ENCODE assay signal across 7 mouse cellular contexts in the genomic region with DNA sequence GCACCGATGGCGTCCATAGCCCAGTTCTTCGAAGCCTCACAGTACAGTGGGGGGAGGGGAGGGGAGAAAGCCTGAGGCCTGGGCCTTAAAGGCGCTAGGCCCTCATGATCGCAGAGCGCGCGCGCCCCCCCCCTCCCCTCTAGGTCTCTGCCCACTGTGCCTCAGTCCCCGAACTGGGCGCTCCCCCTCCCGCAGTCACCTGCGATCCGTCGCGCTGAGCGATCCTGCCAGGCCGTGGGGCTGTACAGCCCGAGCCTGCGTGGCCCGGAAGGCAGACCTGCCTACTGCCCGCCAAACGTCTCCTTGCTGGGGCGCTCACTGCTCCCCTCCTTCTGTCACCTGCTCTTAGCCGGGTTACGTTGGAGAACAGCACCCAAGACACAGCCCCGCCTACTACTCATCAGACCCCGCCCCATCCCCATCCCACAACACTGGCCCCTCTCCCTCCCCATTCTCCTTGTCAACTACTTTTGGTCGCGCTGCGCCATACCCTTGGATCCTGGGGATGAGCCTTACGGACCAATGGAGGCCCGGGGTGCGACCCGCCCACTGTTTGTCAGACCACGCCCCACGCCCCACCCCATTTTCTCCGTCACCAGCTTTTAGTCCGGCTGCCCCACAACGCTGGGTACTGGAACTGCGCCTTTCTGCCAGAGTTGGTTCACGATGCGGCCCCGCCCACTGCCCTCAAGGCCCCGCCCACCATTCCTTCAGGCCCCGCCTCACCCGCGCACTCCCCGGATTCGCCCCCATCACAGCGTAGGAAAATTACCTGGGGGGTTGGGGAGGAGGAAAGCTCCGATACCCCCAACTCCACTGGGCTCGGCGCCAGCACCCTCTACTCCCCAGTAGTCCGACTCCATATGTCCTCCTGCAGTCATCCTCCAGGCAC. TPM values are rescaled to one million over a fixed set of nuclear protein-coding genes. Genes with fewer than 3 reads are reported as not detected.
DNase-seq lines count a peak whose midpoint lies in the region; ATAC-seq lines count a peak whose summit lies in the region.

No protein-coding gene starts in this region.

- peak overlapping the region; percentile 97 for H3K4me2 ChIP-seq in embryonic facial prominence, embryonic 11.5 days (ENCODE audit: low read depth, low read length)
- peak overlapping the region; percentile 96 for H3K4me2 ChIP-seq in limb, embryonic 11.5 days (ENCODE audit: low read depth, severe bottlenecking)
- H3K4me2 ChIP-seq in midbrain, embryonic 14.5 days (ENCODE audit: low read length): peak overlapping the region; percentile 82

- peak overlapping the region; percentile 63 for H3K4me3 ChIP-seq in embryonic facial prominence, embryonic 11.5 days (ENCODE audit: low read depth, low read length)
- peak overlapping the region; percentile 54 for H3K4me3 ChIP-seq in limb, embryonic 11.5 days (ENCODE audit: low read depth, low read length)
- H3K4me3 ChIP-seq in midbrain, embryonic 14.5 days (replicated peaks; ENCODE audit: low read depth, low read length): peak overlapping the region; percentile 76

- peak overlapping the region; percentile 72 for H3K9ac ChIP-seq in embryonic facial prominence, embryonic 11.5 days (replicated peaks; ENCODE audit: low read length)
- H3K9ac ChIP-seq in limb, embryonic 11.5 days (ENCODE audit: low read length): peak overlapping the region; percentile 51
- H3K9ac ChIP-seq in midbrain, embryonic 14.5 days (replicated peaks; ENCODE audit: low read length): peak overlapping the region; percentile 90

- peak; percentile 96 for DNase-seq in adrenal gland, postnatal 14 days
- DNase-seq in embryonic facial prominence, embryonic 11.5 days (ENCODE audit: low spot score): peak; percentile 95
- DNase-seq in kidney, adult 18-20 months: peak; percentile 96
- peak; percentile 93 for DNase-seq in limb, embryonic 11.5 days (ENCODE audit: low spot score)
- peak; percentile 97 for DNase-seq in midbrain, embryonic 14.5 days
- DNase-seq in spleen, adult 18-20 months: peak; percentile 84 to 93

- under 1% methylated on average over 49 of the region's 55 CpGs for WGBS in embryonic facial prominence, embryonic 11.5 days
- 1% methylated on average over 53 of the region's 55 CpGs for WGBS in limb, embryonic 11.5 days
- under 1% methylated on average over 51 of the region's 55 CpGs for WGBS in midbrain, embryonic 14.5 days

- H3K36me3 ChIP-seq in embryonic facial prominence, embryonic 11.5 days (replicated peaks; ENCODE audit: control insufficient read depth, insufficient read depth, low read depth, low read length): no peaks in the 10 kb centered on the region; the same call in 1 of the 2 replicates
- H3K36me3 ChIP-seq in limb, embryonic 11.5 days (ENCODE audit: control insufficient read depth, insufficient read depth, low read length): no peaks in the 10 kb centered on the region
- H3K36me3 ChIP-seq in midbrain, embryonic 14.5 days (ENCODE audit: control insufficient read depth, insufficient read depth, low read length): peaks cover 35% of the 10 kb centered on the region

- peak; percentile 89 for ATAC-seq in embryonic facial prominence, embryonic 11.5 days (replicated peaks; ENCODE audit: insufficient number of reproducible peaks, low FRiP score, low TSS enrichment, low read depth)
- peak; percentile 71 for ATAC-seq in granulocyte monocyte progenitor cell, adult 5-6 weeks (replicated peaks; ENCODE audit: poor library complexity, severe bottlenecking)
- peak; percentile 88 for ATAC-seq in limb, embryonic 11.5 days (ENCODE audit: insufficient number of reproducible peaks, low FRiP score, low TSS enrichment, low read depth)
- ATAC-seq in midbrain, embryonic 14.5 days (ENCODE audit: low FRiP score, low TSS enrichment): peak; percentile 89

- H3K4me1 ChIP-seq in embryonic facial prominence, embryonic 11.5 days (ENCODE audit: control insufficient read depth, insufficient read depth, low read length): no peaks in the 10 kb centered on the region; the same call in none of the 2 replicates
- H3K4me1 ChIP-seq in limb, embryonic 11.5 days (ENCODE audit: control insufficient read depth, insufficient read depth, low read length): peaks cover 16% of the 10 kb centered on the region
- peaks cover 29% of the 10 kb centered on the region for H3K4me1 ChIP-seq in midbrain, embryonic 14.5 days (ENCODE audit: control insufficient read depth, insufficient read depth, low read length)

- peak overlapping the region; percentile 38; the same call in 1 of the 2 replicates for H3K27ac ChIP-seq in embryonic facial prominence, embryonic 11.5 days (replicated peaks; ENCODE audit: low read depth, low read length)
- no peak overlapping the region for H3K27ac ChIP-seq in limb, embryonic 11.5 days (replicated peaks; ENCODE audit: low read depth, low read length)
- H3K27ac ChIP-seq in midbrain, embryonic 14.5 days (replicated peaks; ENCODE audit: low read depth, low read length): peak overlapping the region; percentile 92

- no peaks in the 10 kb centered on the region for H3K9me3 ChIP-seq in embryonic facial prominence, embryonic 11.5 days (replicated peaks; ENCODE audit: control insufficient read depth, low read length)
- no peaks in the 10 kb centered on the region for H3K9me3 ChIP-seq in limb, embryonic 11.5 days (ENCODE audit: control insufficient read depth, low read length)
- no peaks in the 10 kb centered on the region for H3K9me3 ChIP-seq in midbrain, embryonic 14.5 days (ENCODE audit: control insufficient read depth, low read length)

- H3K27me3 ChIP-seq in embryonic facial prominence, embryonic 11.5 days (ENCODE audit: control insufficient read depth, insufficient read depth, low read length): peaks cover 41% of the 10 kb centered on the region
- H3K27me3 ChIP-seq in limb, embryonic 11.5 days (ENCODE audit: control insufficient read depth, insufficient read depth, low read length): peaks cover 50% of the 10 kb centered on the region
- H3K27me3 ChIP-seq in midbrain, embryonic 14.5 days (ENCODE audit: control insufficient read depth, insufficient read depth, low read length): peaks cover 31% of the 10 kb centered on the region

RNA-seq across cellular contexts. Expression of a gene that starts 0.5 kb away (rescaled TPM):
- 6.7 and 9.1 TPM in 2 replicates for total RNA-seq in adrenal gland, postnatal 14 days (2021)
- 24.0 and 25.1 TPM in 2 replicates for polyA plus RNA-seq in embryonic facial prominence, embryonic 11.5 days (2014; fragmentation: Nextera tagmentation; extraction: Ambion mirVana)
- total RNA-seq in granulocyte monocyte progenitor cell, adult 5-6 weeks (2014; fragmentation: Nextera tagmentation): 2.0 and 2.8 TPM in 2 replicates
- 0.26 and 2.1 TPM in 2 replicates for total RNA-seq in granulocyte monocyte progenitor cell, adult 5-6 weeks (2017)
- 10.4 and 12.2 TPM in 2 replicates for polyA plus RNA-seq in limb, embryonic 11.5 days (2014; fragmentation: Nextera tagmentation; extraction: Ambion mirVana)
- 102 and 106 TPM in 2 replicates for polyA plus RNA-seq in midbrain, embryonic 14.5 days (2014; fragmentation: Nextera tagmentation; extraction: Ambion mirVana)

RNA-seq across cellular contexts. Expression of a gene that starts 0.6 kb away (rescaled TPM):
- total RNA-seq in adrenal gland, postnatal 14 days (2021): 3.3 and 3.9 TPM in 2 replicates
- 1.5 and 1.9 TPM in 2 replicates for polyA plus RNA-seq in embryonic facial prominence, embryonic 11.5 days (2014; fragmentation: Nextera tagmentation; extraction: Ambion mirVana)
- not detected in 2 replicates for total RNA-seq in granulocyte monocyte progenitor cell, adult 5-6 weeks (2014; fragmentation: Nextera tagmentation)
- not detected in 2 replicates for total RNA-seq in granulocyte monocyte progenitor cell, adult 5-6 weeks (2017)
- 0.58 and 1.0 TPM in 2 replicates for polyA plus RNA-seq in limb, embryonic 11.5 days (2014; fragmentation: Nextera tagmentation; extraction: Ambion mirVana)
- polyA plus RNA-seq in midbrain, embryonic 14.5 days (2014; fragmentation: Nextera tagmentation; extraction: Ambion mirVana): 3.2 and 4.0 TPM in 2 replicates

RNA-seq across cellular contexts. Expression of a gene that starts 7.8 kb away (rescaled TPM):
- 30.7 and 31.0 TPM in 2 replicates for total RNA-seq in adrenal gland, postnatal 14 days (2021)
- polyA plus RNA-seq in embryonic facial prominence, embryonic 11.5 days (2014; fragmentation: Nextera tagmentation; extraction: Ambion mirVana): 9.8 and 11.3 TPM in 2 replicates
- 19.1 and 33.4 TPM in 2 replicates for total RNA-seq in granulocyte monocyte progenitor cell, adult 5-6 weeks (2014; fragmentation: Nextera tagmentation)
- total RNA-seq in granulocyte monocyte progenitor cell, adult 5-6 weeks (2017): 5.6 and 13.8 TPM in 2 replicates
- polyA plus RNA-seq in limb, embryonic 11.5 days (2014; fragmentation: Nextera tagmentation; extraction: Ambion mirVana): 11.0 and 11.5 TPM in 2 replicates
- 18.7 and 22.8 TPM in 2 replicates for polyA plus RNA-seq in midbrain, embryonic 14.5 days (2014; fragmentation: Nextera tagmentation; extraction: Ambion mirVana)

RNA-seq across cellular contexts. Expression of a gene that starts 29.3 kb away (rescaled TPM):
- 0.11 and 0.38 TPM in 2 replicates for total RNA-seq in adrenal gland, postnatal 14 days (2021)
- 1.2 and 2.2 TPM in 2 replicates for polyA plus RNA-seq in embryonic facial prominence, embryonic 11.5 days (2014; fragmentation: Nextera tagmentation; extraction: Ambion mirVana)
- not detected in 2 replicates for total RNA-seq in granulocyte monocyte progenitor cell, adult 5-6 weeks (2014; fragmentation: Nextera tagmentation)
- total RNA-seq in granulocyte monocyte progenitor cell, adult 5-6 weeks (2017): 0.05 TPM in 1 of 2 replicates, not detected in the other
- 2.0 and 2.5 TPM in 2 replicates for polyA plus RNA-seq in limb, embryonic 11.5 days (2014; fragmentation: Nextera tagmentation; extraction: Ambion mirVana)
- polyA plus RNA-seq in midbrain, embryonic 14.5 days (2014; fragmentation: Nextera tagmentation; extraction: Ambion mirVana): 21.8 and 24.7 TPM in 2 replicates

RNA-seq across cellular contexts. Expression of a gene that starts 29.6 kb away (rescaled TPM):
- total RNA-seq in adrenal gland, postnatal 14 days (2021): 20.0 and 21.2 TPM in 2 replicates
- polyA plus RNA-seq in embryonic facial prominence, embryonic 11.5 days (2014; fragmentation: Nextera tagmentation; extraction: Ambion mirVana): 75.3 and 83.4 TPM in 2 replicates
- 27.7 and 36.6 TPM in 2 replicates for total RNA-seq in granulocyte monocyte progenitor cell, adult 5-6 weeks (2014; fragmentation: Nextera tagmentation)
- total RNA-seq in granulocyte monocyte progenitor cell, adult 5-6 weeks (2017): 4.3 and 10.0 TPM in 2 replicates
- 91.8 and 104 TPM in 2 replicates for polyA plus RNA-seq in limb, embryonic 11.5 days (2014; fragmentation: Nextera tagmentation; extraction: Ambion mirVana)
- 122 and 133 TPM in 2 replicates for polyA plus RNA-seq in midbrain, embryonic 14.5 days (2014; fragmentation: Nextera tagmentation; extraction: Ambion mirVana)
